Mouse (Mus musculus) megakaryocyte, adult 5-6 weeks (primary cell): ENCODE measurements around the gene Tab1. TPM values are rescaled to one million over a fixed set of nuclear protein-coding genes. Genes with fewer than 3 reads are reported as not detected.
A peak's percentile ranks its signal among the peaks of the same experiment; 100 is the strongest.

ENCODE experiments used
- ATAC-seq: 2 replicates; pipeline ENCODE4 v1.8.0; 2016; ENCODE audit warnings: mild to moderate bottlenecking, inconsistent platforms; ENCODE audit not compliant: poor library complexity, severe bottlenecking
- total RNA-seq, 2 experiments: library from RNA; stranded (forward) in 1 of 2; stranded (reverse) in 1 of 2; fragments of 153-499, 151-499 nt in 1 of 2; fragments of 221-1000, 200-1000 nt in 1 of 2; gene quantifications; 2 replicates each; pipeline versions ENCODE4 v1.2.3 to v1.2.4; 2015 to 2017

Gene Tab1
- 3.8 and 6.9 TPM in 2 replicates for total RNA-seq (2015)
- total RNA-seq (2017) = 13.5 and 14.5 TPM in 2 replicates

- peak; percentile 95 for ATAC-seq
These were observed at the start of gene Tab1 for GRCm38 (mm10) chr15:80132993-80133586. Gene Tab1, plus strand, starts transcription at chr15:80133127.

- ATAC-seq = peak; percentile 96
These were observed 49.6 kb upstream of the Tab1 start for GRCm38 (mm10) chr15:80083276-80083731.

- ATAC-seq = peak; percentile 23
These were observed 49.2 kb upstream of the Tab1 start for GRCm38 (mm10) chr15:80083740-80084139.

- no peak for ATAC-seq
These were observed 45.4 kb upstream of the Tab1 start for GRCm38 (mm10) chr15:80087406-80088012.

- peak; percentile 92 for ATAC-seq
These were observed 44.3 kb upstream of the Tab1 start for GRCm38 (mm10) chr15:80088637-80089036.

GRCm38 (mm10) chr15:80090155-80090554, 42.8 kb upstream of the Tab1 start:
- ATAC-seq = no peak

- ATAC-seq = 0 out of 2 replicates have a peak, but pooled peaks have one; percentile 20
These were observed 42.2 kb upstream of the Tab1 start for GRCm38 (mm10) chr15:80090741-80091120.

GRCm38 (mm10) chr15:80091121-80091955, 41.6 kb upstream of the Tab1 start, which contains the start of the genes Syngr1 and Rpl3:
Gene Syngr1, plus strand, starts transcription at chr15:80091334.
Gene Rpl3, minus strand, starts transcription at chr15:80091868.
- peak; percentile 87 for ATAC-seq

- ATAC-seq = no peak
These were observed 40.9 kb upstream of the Tab1 start for GRCm38 (mm10) chr15:80092041-80092441.

- ATAC-seq = no peak
These were observed 40.3 kb upstream of the Tab1 start for GRCm38 (mm10) chr15:80092599-80092998.

- ATAC-seq = no peak
These were observed 38.7 kb upstream of the Tab1 start for GRCm38 (mm10) chr15:80094201-80094600.

GRCm38 (mm10) chr15:80095596-80095995, 37.3 kb upstream of the Tab1 start:
- no peak for ATAC-seq

- no peak for ATAC-seq
These were observed 36.5 kb upstream of the Tab1 start for GRCm38 (mm10) chr15:80096406-80096805.

- ATAC-seq = peak; percentile 60
These were observed 35.7 kb upstream of the Tab1 start for GRCm38 (mm10) chr15:80096946-80097881.

- ATAC-seq = 0 out of 2 replicates have a peak, but pooled peaks have one; percentile 21
These were observed 34.9 kb upstream of the Tab1 start for GRCm38 (mm10) chr15:80097999-80098461.

- ATAC-seq = no peak
These were observed 34.1 kb upstream of the Tab1 start for GRCm38 (mm10) chr15:80098809-80099208.

- ATAC-seq = no peak
These were observed 33.5 kb upstream of the Tab1 start for GRCm38 (mm10) chr15:80099477-80099876.

- ATAC-seq = no peak
These were observed 32.7 kb upstream of the Tab1 start for GRCm38 (mm10) chr15:80100196-80100595.

- ATAC-seq = no peak
These were observed 32.1 kb upstream of the Tab1 start for GRCm38 (mm10) chr15:80100871-80101270.

GRCm38 (mm10) chr15:80101503-80101902, 31.4 kb upstream of the Tab1 start:
- ATAC-seq = no peak
